Mouse (Mus musculus) testis, adult 2 months (tissue): Measurements from ENCODE around the gene Samsn1. TPM values are rescaled to one million over a fixed set of nuclear protein-coding genes. Genes with fewer than 3 reads are reported as not detected.

ENCODE experiments used
- H3K27ac ChIP-seq: fragments of 200-500 bp; 2 replicates; pipeline ENCODE4 v1.5.1; 2012; ENCODE audit warnings: low read depth, low read length; ENCODE audit not compliant: control insufficient read depth, insufficient read depth
- H3K27me3 ChIP-seq: fragments of 200-500 bp; 2 replicates; pipeline ENCODE4 v1.6.1; 2012; ENCODE audit warnings: mild to moderate bottlenecking, low read length, moderate library complexity; ENCODE audit not compliant: control insufficient read depth, insufficient read depth
- H3K36me3 ChIP-seq: fragments of 200-500 bp; 2 replicates; pipeline ENCODE4 v1.6.1; 2012; ENCODE audit warnings: mild to moderate bottlenecking, low read length; ENCODE audit not compliant: control insufficient read depth, insufficient read depth
- H3K4me1 ChIP-seq: fragments of 200-500 bp; 2 replicates; pipeline ENCODE4 v1.6.1; 2012; ENCODE audit warnings: low read length; ENCODE audit not compliant: control insufficient read depth, insufficient read depth
- H3K4me3 ChIP-seq: fragments of 200-500 bp; 2 replicates; pipeline ENCODE4 v1.5.1; 2012; ENCODE audit warnings: low read depth, mild to moderate bottlenecking, low read length, moderate library complexity, mixed read lengths; ENCODE audit not compliant: control insufficient read depth
- CTCF ChIP-seq: fragments of 200-500 bp; IDR thresholded peaks from 2 replicates; pipeline ENCODE4 v1.5.1; 2012; ENCODE audit warnings: low read depth, mild to moderate bottlenecking, inconsistent platforms, low read length, moderate library complexity; ENCODE audit not compliant: control insufficient read depth, insufficient read depth, insufficient replicate concordance
- POLR2A ChIP-seq: fragments of 200-500 bp; IDR thresholded peaks from 2 replicates; pipeline ENCODE4 v1.6.1; 2012; ENCODE audit warnings: low read depth, mild to moderate bottlenecking, inconsistent platforms, low read length, moderate library complexity; ENCODE audit not compliant: control insufficient read depth
- polyA plus RNA-seq: library from polyadenylated mRNA; depleted of rRNA; stranded (reverse); fragments of >200 nt; gene quantifications from 2 replicates; pipeline ENCODE4 v1.2.3, GENCODE M21; 2012

Samsn1 gene
- polyA plus RNA-seq, 1 experiment: 0.07 TPM

- no peaks in the 10 kb centered on the region for H3K27me3 ChIP-seq
- H3K36me3 ChIP-seq: no peaks in the 10 kb centered on the region
- H3K4me3 ChIP-seq: no peak overlapping the region
- TF ChIP-seq POLR2A: no peak
- no peak for TF ChIP-seq CTCF
- H3K4me1 ChIP-seq: no peaks in the 10 kb centered on the region
- no peak overlapping the region for H3K27ac ChIP-seq
Observed at GRCm38 (mm10) chr16:75933357-75933756, 88.7 kb downstream of the Samsn1 start.

GRCm38 (mm10) chr16:75930222-75930553 is 91.9 kb downstream of the Samsn1 start:
- H3K36me3 ChIP-seq: no peaks in the 10 kb centered on the region
- TF ChIP-seq POLR2A (no peak), CTCF (no peak)
- no peaks in the 10 kb centered on the region for H3K4me1 ChIP-seq
- H3K27ac ChIP-seq: no peak overlapping the region
- H3K27me3 ChIP-seq: no peaks in the 10 kb centered on the region
- H3K4me3 ChIP-seq: no peak overlapping the region

- TF ChIP-seq POLR2A (no peak), CTCF (no peak)
- no peak overlapping the region for H3K27ac ChIP-seq
- H3K4me3 ChIP-seq: no peak overlapping the region
- H3K36me3 ChIP-seq: no peaks in the 10 kb centered on the region
- H3K27me3 ChIP-seq: no peaks in the 10 kb centered on the region
- H3K4me1 ChIP-seq: no peaks in the 10 kb centered on the region
Observed at GRCm38 (mm10) chr16:75929536-75930221, 92.4 kb downstream of the Samsn1 start.

DNA sequence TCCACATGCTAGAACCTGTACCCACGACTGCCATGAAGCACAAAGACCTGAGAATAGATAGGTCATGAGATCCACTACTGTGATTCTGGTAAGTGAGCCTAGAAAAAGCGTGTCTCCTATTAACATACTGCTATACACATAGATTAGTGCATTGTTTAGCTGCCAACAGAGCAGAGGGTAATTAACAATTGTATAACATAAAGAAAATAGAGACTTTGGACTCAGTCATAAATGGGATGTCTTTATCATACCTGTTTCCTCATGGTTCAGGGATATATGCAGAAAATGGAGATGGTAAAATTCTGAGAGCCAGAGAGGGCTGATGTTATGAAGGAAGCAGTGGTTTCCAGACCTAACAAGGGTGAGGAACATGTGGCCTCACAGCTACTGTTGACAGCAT is 95.6 kb downstream of the Samsn1 start:
- no peaks in the 10 kb centered on the region for H3K27me3 ChIP-seq
- TF ChIP-seq POLR2A (no peak), CTCF (no peak)
- no peak overlapping the region for H3K27ac ChIP-seq
- H3K4me3 ChIP-seq: no peak overlapping the region
- H3K36me3 ChIP-seq: no peaks in the 10 kb centered on the region
- no peaks in the 10 kb centered on the region for H3K4me1 ChIP-seq

GRCm38 (mm10) chr16:75920870-75921269 is 101.2 kb downstream of the Samsn1 start:
- Histone ChIP-seq H3K4me3 (no peak overlapping the region), H3K36me3 (no peaks in the 10 kb centered on the region), H3K27ac (no peak overlapping the region), H3K27me3 (no peaks in the 10 kb centered on the region), H3K4me1 (no peaks in the 10 kb centered on the region)
- TF ChIP-seq POLR2A: no peak
- no peak for TF ChIP-seq CTCF

- Histone ChIP-seq H3K27ac (no peak overlapping the region), H3K36me3 (no peaks in the 10 kb centered on the region), H3K4me1 (no peaks in the 10 kb centered on the region), H3K27me3 (no peaks in the 10 kb centered on the region), H3K4me3 (no peak overlapping the region)
- TF ChIP-seq POLR2A (no peak), CTCF (no peak)
Observed at GRCm38 (mm10) chr16:75919298-75919697, 102.8 kb downstream of the Samsn1 start.

DNA sequence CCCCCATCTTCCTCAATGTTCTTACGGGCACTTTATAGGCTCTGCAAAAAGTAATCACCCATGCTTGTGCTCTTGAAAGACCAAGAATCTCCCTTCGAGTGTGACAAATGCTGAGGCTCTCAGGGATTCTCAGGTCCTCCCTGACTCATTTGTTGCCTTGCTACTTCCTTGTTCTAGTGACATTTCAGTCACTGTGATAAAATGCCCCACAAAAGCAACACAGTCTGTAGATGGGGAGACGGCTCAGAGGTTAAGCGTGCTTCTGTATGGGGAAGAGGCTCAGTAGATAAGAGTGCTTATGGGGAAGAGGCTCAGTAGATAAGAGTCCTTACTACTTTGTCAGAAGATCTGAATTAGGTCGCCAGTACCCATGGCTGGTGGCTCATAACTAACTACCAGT is 104.4 kb downstream of the Samsn1 start:
- H3K4me3 ChIP-seq: no peak overlapping the region

More for the DNA sequence above, 104.4 kb downstream of the Samsn1 start:
- Histone ChIP-seq H3K27ac (no peak overlapping the region), H3K27me3 (no peaks in the 10 kb centered on the region), H3K4me1 (no peaks in the 10 kb centered on the region), H3K36me3 (no peaks in the 10 kb centered on the region)
- TF ChIP-seq CTCF (no peak), POLR2A (no peak)
